Mouse (Mus musculus): ENCODE measurements at regions not wholly inside any gene's neighbourhood (a gene's known extent, or its start where the extent isn't known, plus 50 kb on each side); places are given as distances from the start of the nearest gene placed in this dataset.

GRCm38 (mm10) chr19:60684417-60684816 is 71.4 kb upstream of the Nanos1 start:
- in situ Hi-C loops (cut with MboI, MseI), result loop anchor here (10.0 kb wide), 1 partner anchor 1690 kb away; no protein-coding TSS in a partner anchor

- in situ Hi-C loops (cut with MboI, MseI), result loop anchor here (10.0 kb wide), 1 partner anchor 1687 kb away; no protein-coding TSS in a partner anchor
Measured at GRCm38 (mm10) chr19:60682283-60682682, 73.5 kb upstream of the Nanos1 start.

- in situ Hi-C loops (cut with MboI, MseI), result loop anchor here (10.0 kb wide), 1 partner anchor 1687 kb away; no protein-coding TSS in a partner anchor
Measured at GRCm38 (mm10) chr19:60681481-60681880, 74.3 kb upstream of the Nanos1 start.

- in situ Hi-C loops (cut with MboI, MseI), result no loop called here
Measured at GRCm38 (mm10) chr19:60678236-60678635, 77.6 kb upstream of the Nanos1 start.

GRCm38 (mm10) chr19:60674953-60675472 is 80.8 kb upstream of the Nanos1 start:
- in situ Hi-C loops (cut with MboI, MseI), result no loop called here

- in situ Hi-C loops (cut with MboI, MseI), result no loop called here
Measured at GRCm38 (mm10) chr19:60670781-60671180, 85.0 kb upstream of the Nanos1 start.

GRCm38 (mm10) chr19:60665842-60666241 is 85.0 kb upstream of the Cacul1 start:
- in situ Hi-C loops (cut with MboI, MseI), result no loop called here

GRCm38 (mm10) chr19:60651102-60651695 is 70.4 kb upstream of the Cacul1 start:
- in situ Hi-C loops (cut with MboI, MseI), result no loop called here

GRCm38 (mm10) chr19:60640065-60640464 is 59.2 kb upstream of the Cacul1 start:
- in situ Hi-C loops (cut with MboI, MseI), result no loop called here
